41 mouse cellular contexts compared by ENCODE assay signal in genomic region chr11:58261826-58262225, GRCm38 (mm10). TPM values are rescaled to one million over a fixed set of nuclear protein-coding genes. Genes with fewer than 3 reads are reported as not detected.
"Had no signal": no experiment of that assay in that cellular context is flagged by ENCODE, and none has a peak within 500 bp of the region (broad histone marks: within the 10 kb centered on the region; RNA-seq: fewer than 3 reads in every experiment).

No protein-coding gene starts in this region.

- H3K9ac ChIP-seq: limb, embryonic 12.5 days; limb, embryonic 13.5 days; limb, embryonic 15.5 days; liver, embryonic 12.5 days; liver, embryonic 13.5 days; liver, embryonic 14.5 days; liver, embryonic 15.5 days; liver, postnatal 0 days; lung, embryonic 14.5 days; lung, embryonic 15.5 days; midbrain, embryonic 12.5 days; midbrain, embryonic 13.5 days; midbrain, embryonic 15.5 days; neural tube, embryonic 12.5 days had no signal

- DNase-seq: left cerebral cortex, postnatal 4 days; liver; liver, embryonic 13.5 days; liver, postnatal 0 days; lung, adult 18-20 months; lung, adult 2 months; lung, embryonic 14.5 days; lung, postnatal 10 days; lung, postnatal 14 days; lung, postnatal 36 days; lung, postnatal 4 days; midbrain, embryonic 14.5 days had no signal

- H3K4me1 ChIP-seq: limb, embryonic 10.5 days; limb, embryonic 12.5 days; limb, embryonic 13.5 days; limb, embryonic 15.5 days; liver, embryonic 12.5 days; liver, embryonic 13.5 days; liver, embryonic 15.5 days; lung, embryonic 15.5 days; megakaryocyte, embryonic 14.5 days; midbrain, embryonic 10.5 days; midbrain, embryonic 12.5 days; midbrain, embryonic 13.5 days; midbrain, embryonic 15.5 days; neural tube, embryonic 12.5 days had no signal

- H3K36me3 ChIP-seq: limb, embryonic 10.5 days; limb, embryonic 12.5 days; limb, embryonic 13.5 days; limb, embryonic 15.5 days; liver, embryonic 12.5 days; liver, embryonic 13.5 days; liver, embryonic 15.5 days; lung, embryonic 15.5 days; midbrain, embryonic 10.5 days; midbrain, embryonic 12.5 days; midbrain, embryonic 13.5 days; midbrain, embryonic 15.5 days; neural tube, embryonic 12.5 days had no signal

- H3K27ac ChIP-seq: limb, embryonic 10.5 days; limb, embryonic 12.5 days; limb, embryonic 13.5 days; limb, embryonic 15.5 days; liver, embryonic 12.5 days; liver, embryonic 13.5 days; liver, embryonic 14.5 days; liver, embryonic 15.5 days; lung, embryonic 15.5 days; macrophage; midbrain, embryonic 10.5 days; midbrain, embryonic 12.5 days; midbrain, embryonic 13.5 days; midbrain, embryonic 15.5 days; neural tube, embryonic 12.5 days had no signal

- H3K27me3 ChIP-seq: limb, embryonic 12.5 days; limb, embryonic 13.5 days; limb, embryonic 15.5 days; liver, embryonic 12.5 days; liver, embryonic 13.5 days; liver, embryonic 15.5 days; lung, embryonic 15.5 days; midbrain, embryonic 12.5 days; midbrain, embryonic 13.5 days; midbrain, embryonic 15.5 days; neural tube, embryonic 12.5 days had no signal

- H3K4me3 ChIP-seq: limb, embryonic 10.5 days; limb, embryonic 12.5 days; limb, embryonic 13.5 days; limb, embryonic 15.5 days; liver, embryonic 12.5 days; liver, embryonic 13.5 days; liver, embryonic 15.5 days; lung, embryonic 15.5 days; megakaryocyte, embryonic 14.5 days; midbrain, embryonic 10.5 days; midbrain, embryonic 12.5 days; midbrain, embryonic 13.5 days; midbrain, embryonic 15.5 days; myocyte; neural tube, embryonic 12.5 days had no signal

- H3K9me3 ChIP-seq: limb, embryonic 10.5 days; limb, embryonic 12.5 days; limb, embryonic 13.5 days; limb, embryonic 15.5 days; liver, embryonic 12.5 days; liver, embryonic 13.5 days; liver, embryonic 15.5 days; lung, embryonic 15.5 days; megakaryocyte, embryonic 14.5 days; midbrain, embryonic 10.5 days; midbrain, embryonic 12.5 days; midbrain, embryonic 13.5 days; midbrain, embryonic 15.5 days; neural tube, embryonic 12.5 days had no signal

RNA-seq across cellular contexts. Expression of gene 4930438A08Rik, which starts 12.8 kb away (rescaled TPM):
- total RNA-seq: left cerebral cortex, postnatal 10 days; left cerebral cortex, postnatal 14 days; left cerebral cortex, postnatal 25 days; left cerebral cortex, postnatal 36 days; left cerebral cortex, postnatal 4 days; liver, adult 2 months; megakaryocyte-erythroid progenitor cell, adult 5-6 weeks; monocyte, adult 5-6 weeks had no signal
- polyA plus RNA-seq: limb, embryonic 10.5 days; limb, embryonic 11.5 days; limb, embryonic 12.5 days; liver, adult 2 months; lung, embryonic 14.5 days; lung, embryonic 16.5 days; midbrain, embryonic 10.5 days; midbrain, embryonic 11.5 days; midbrain, embryonic 13.5 days; midbrain, embryonic 14.5 days; midbrain, embryonic 15.5 days; midbrain, embryonic 16.5 days; midbrain, postnatal 0 days; neural tube, embryonic 11.5 days had no signal
